Mouse (Mus musculus) heart, postnatal 0 days (tissue): ENCODE results near the gene Slc22a6.

Source experiments
- CTCF ChIP-seq: IDR thresholded peaks from 2 replicates; pipeline ENCODE4 v1.5.1; 2016; ENCODE audit warnings: antibody characterized with exemption, control low read depth, low read depth
- EP300 ChIP-seq: IDR thresholded peaks from 2 replicates; pipeline ENCODE4 v1.6.1; 2016; ENCODE audit warnings: antibody characterized with exemption, low read depth

DNA sequence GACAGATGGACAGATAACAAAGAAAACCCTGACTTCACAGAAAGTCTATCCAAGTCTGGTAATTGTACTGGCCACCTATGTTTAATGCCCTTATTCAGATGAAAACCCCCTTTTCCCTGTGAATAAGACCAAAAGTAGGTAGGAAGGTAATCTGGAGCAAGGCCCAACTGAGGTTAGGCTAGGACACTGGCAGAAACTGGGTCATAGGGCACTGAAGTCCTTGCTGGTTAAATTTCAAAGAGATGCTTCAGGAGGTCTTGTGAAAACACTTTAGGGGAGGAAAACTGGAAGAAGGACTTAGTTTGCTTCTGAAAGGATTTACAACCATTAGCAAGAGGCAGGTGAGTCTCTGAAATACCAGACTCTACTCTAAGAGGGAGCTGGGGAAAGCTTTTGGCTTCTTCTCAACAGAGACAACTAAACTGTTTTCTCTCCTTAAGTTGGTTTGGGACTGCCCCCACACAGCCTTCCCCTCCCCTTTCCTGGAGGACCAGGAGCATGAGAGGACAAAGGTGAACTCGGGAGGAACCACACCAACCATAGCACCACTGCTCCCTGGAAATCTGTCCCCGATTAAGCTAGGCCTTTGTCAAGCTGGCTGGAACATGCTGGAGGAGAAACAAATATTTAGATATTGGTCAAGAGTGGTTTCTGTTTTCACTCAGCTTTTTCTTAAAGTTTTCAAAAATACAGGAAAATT lies 47.3 kb upstream of the Slc22a6 start:
- no peak for TF ChIP-seq CTCF
- no peak for TF ChIP-seq EP300
